Mouse (Mus musculus): ENCODE measurements around the gene Gm49027. TPM values are rescaled to one million over a fixed set of nuclear protein-coding genes. Genes with fewer than 3 reads are reported as not detected.
"Not testable (repeated sequence)": the region's sequence is repeated elsewhere in the genome, so short reads cannot be mapped to it uniquely, and the experiment has no call there.

Gene Gm49027
- 1 to 10 TPM; 6.4 to 8.3 TPM for total RNA-seq (2021)

DNA sequence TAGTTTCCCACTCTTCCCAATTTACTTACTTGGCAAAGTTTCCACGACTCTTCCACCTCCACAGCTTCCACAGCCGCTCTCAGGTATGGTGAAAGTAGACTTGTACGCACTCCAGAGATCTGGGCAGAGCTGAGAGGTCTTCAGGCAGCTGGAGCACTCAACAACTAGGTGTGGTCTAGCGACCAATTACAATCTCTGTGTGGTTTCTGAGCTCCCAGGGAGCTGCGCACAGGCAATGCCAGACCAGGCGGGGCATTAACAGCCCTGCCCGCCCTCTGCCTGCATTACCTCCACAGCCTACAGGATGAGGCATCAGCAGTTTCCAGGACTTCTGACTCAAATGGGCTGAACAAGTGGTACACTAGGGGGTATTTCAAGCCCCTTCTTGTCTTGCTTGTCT, at the start of gene Gm49027:
Gm49027 (minus strand) TSS at position 208 of the 400 bp plus-strand sequence.
- DNase-seq: no peak
- intact Hi-C loops (cut with DNase I): no loop called here

DNA sequence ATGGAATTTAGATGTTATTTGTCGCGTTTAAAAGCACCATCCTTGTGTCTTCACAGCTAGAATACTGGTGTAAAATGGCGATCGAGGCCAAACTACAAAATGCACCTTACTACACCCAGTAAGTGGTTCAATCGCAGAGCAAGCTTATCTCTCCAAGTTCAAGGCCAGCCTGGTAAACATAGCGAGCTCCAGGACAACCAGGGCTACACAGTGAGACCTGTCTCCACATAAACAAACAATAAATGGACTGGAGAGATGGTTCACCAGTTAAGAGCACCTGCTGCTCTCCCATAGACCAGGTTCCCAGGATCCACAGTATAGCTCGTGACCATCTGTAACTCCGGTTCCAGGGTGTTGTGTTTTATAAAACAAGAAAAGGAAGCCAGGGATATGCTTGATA, 48.1 kb upstream of the Gm49027 start:
- intact Hi-C loops (cut with DNase I): no loop called here

DNA sequence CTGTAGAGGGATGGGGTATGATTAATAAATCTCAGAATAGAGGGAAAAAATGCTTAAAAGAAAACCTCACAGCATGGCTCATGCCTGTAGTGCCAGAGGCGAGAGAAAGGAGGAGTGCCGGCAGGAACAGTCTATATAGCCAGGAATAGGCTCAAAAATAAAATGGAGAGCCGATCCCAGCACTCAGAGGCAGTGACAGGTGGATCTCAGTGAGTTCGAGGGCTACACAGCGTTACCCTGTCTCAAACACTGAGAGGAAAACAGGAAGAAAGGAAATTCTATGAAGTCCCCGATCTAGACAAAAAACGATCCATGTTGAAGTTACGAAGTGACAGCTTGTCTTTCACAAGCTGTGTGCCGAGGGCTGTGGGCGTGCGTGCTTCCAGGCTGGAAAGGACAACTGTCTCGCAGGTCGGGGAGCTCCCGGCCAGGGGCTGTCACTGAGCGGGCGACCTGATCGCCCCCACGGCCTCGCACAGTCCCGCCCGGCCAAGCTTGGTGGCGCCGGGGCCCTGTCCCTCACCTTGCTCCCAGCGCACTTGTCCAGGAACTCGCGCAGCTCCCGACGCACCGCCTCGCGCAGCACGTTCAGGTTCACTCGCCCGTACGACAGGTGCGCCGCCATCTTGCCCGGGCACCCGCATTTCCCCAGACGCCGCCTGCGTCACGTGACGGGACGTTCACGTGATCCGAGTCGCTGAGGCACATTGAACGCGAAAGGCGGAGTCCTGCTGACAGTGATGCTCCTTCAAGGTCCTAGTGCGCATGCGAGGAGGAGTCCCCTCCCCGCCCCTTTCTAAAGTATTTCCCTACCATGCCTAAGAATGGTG, 47.3 kb upstream of the Gm49027 start, which contains the start of gene Vps33a:
Vps33a (minus strand) TSS at position 682 of the 830 bp plus-strand sequence.
- intact Hi-C loops (cut with DNase I): no loop called here
- peak; percentile 99 for DNase-seq

More for the DNA sequence above, 48.1 kb upstream of the Gm49027 start:
- DNase-seq: no peak

DNA sequence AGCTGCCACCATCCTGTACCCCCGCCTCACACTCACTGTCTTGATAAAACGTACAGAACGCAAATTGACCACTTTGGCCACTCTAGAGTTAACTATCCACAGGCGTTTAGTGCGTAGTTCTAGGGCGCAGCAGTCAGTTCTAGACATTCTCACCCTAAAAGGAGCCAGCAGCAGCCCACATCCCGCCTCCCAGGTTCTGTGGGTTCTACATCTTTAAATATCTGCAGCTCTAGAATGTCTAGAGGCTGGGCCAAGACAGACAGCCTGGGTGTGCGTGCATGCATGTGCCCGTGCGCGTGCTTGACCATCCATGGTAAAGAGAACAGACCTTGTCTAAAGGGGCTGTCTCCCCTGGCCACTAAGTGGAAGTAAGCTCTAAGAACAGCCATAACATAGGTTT, 35.8 kb upstream of the Gm49027 start:
- DNase-seq: no peak
- intact Hi-C loops (cut with DNase I): no loop called here

GRCm38 (mm10) chr5:123559588-123559987, 34.3 kb upstream of the Gm49027 start:
- DNase-seq: no peak
- intact Hi-C loops (cut with DNase I): no loop called here

GRCm38 (mm10) chr5:123556451-123556850, 31.2 kb upstream of the Gm49027 start:
- intact Hi-C loops (cut with DNase I): no loop called here
- peak; percentile 84 for DNase-seq

DNA sequence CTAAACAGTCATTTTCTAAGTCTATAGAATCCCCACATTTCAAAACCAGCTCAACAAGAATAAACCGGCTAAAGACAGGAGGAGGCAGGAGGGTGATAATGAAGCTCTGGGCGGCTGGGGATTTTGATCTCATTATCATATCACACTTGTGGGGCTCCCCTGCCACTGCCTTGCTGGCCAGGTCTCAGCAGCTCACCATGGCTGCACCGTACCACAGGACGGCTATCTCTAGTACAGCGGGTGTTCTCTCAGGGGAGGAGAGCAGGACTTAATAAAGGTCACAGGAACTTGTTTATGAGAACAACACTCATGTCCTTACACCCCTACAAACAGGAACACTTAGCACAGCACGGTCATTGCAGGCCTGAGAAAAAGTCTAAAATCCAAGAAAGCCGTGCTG, 30.4 kb upstream of the Gm49027 start:
- intact Hi-C loops (cut with DNase I): no loop called here
- DNase-seq: no peak

DNA sequence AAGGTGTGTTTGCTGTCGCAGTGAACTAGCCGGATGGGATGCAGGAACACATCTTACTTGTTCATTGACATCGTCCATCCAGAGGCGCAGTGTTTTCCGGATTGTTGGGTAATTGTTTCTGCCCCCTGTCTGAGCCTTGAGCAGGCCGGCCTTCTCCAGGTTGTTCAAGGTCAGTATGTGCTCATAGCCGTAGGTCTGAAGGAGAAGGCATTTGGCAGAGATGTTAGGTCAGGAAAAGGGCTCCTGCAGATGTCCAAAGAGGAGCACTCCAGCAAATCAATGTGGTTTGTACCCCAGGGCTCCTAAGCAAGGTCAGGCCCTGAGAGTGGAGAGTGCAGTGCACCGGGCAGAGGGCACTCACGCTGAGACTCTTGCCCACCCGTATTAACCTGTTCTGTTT, 8.5 kb upstream of the Gm49027 start:
- DNase-seq: no peak
- intact Hi-C loops (cut with DNase I): no loop called here

DNA sequence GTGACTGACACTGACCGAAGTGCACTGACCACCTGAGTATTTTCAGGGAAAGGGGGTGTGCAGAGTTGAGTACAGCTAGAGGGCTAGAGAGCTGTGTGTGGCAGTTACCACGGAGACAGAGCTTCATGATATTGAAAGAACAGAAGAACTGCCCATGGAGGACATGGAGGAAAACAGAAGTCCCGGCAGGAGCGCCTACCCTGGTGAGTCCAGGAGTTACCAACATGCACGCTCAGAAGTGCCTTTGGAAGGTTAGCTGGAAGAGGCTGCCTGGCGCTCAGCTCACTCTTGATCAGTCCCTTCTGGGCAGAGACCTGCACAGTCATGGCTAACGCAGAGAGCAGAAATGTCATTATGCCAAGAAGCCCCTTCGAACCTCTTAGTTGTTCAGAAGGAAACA, 4.8 kb upstream of the Gm49027 start:
- DNase-seq: no peak

DNA sequence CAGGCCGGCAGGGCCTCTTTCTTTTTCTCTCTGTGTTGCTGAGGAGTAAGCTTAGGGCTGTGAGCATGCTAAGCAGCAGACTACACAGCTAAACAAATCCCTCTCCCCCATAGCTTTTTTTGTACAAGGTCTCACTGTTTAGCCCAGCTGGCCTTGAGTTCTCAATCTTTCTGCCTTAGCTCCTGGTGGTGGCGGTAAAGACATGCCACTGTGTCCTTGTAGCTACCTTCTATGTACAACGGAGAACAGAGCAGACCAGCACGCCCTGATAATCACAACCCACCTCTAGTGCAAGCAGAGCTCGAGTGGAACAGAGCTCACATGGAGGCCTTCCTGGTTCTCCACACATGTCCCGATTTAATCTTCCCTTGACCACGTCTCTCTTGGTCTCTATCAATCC, 3.4 kb upstream of the Gm49027 start:
- intact Hi-C loops (cut with DNase I): no loop called here
- no peak for DNase-seq

More for the DNA sequence above, 4.8 kb upstream of the Gm49027 start:
- intact Hi-C loops (cut with DNase I): no loop called here

DNA sequence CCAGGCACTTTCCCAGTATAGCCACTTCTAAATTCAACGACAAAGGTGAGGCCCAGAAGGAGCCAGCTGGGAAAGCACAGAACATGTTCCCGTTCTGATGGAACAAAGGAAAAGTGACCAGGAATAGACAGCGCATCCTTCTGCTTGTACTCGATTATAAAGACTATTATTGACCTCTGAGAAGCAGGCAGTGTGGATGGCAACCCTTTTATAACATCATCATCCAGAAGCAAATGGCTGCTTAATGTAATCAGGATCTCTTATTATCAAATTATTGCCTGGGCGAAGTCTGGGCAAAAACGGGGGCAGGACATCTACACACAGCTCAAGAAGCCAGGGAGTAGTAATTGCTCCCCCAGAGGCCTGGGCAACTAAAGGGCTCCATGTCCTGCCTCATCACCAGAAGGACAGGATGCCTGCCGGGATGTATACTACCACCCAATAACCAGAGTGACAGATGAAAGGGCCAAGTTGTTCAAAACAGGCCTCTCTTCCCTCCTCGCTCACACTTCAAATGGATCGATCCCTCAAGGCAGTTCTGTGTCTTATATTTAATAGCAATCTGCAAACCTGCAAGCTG, 718 bp upstream of the Gm49027 start:
- no peak for DNase-seq
- intact Hi-C loops (cut with DNase I): no loop called here

- DNase-seq: no peak
- intact Hi-C loops (cut with DNase I): no loop called here
These were observed 916 bp downstream of the Gm49027 start for GRCm38 (mm10) chr5:123524393-123524750.

DNA sequence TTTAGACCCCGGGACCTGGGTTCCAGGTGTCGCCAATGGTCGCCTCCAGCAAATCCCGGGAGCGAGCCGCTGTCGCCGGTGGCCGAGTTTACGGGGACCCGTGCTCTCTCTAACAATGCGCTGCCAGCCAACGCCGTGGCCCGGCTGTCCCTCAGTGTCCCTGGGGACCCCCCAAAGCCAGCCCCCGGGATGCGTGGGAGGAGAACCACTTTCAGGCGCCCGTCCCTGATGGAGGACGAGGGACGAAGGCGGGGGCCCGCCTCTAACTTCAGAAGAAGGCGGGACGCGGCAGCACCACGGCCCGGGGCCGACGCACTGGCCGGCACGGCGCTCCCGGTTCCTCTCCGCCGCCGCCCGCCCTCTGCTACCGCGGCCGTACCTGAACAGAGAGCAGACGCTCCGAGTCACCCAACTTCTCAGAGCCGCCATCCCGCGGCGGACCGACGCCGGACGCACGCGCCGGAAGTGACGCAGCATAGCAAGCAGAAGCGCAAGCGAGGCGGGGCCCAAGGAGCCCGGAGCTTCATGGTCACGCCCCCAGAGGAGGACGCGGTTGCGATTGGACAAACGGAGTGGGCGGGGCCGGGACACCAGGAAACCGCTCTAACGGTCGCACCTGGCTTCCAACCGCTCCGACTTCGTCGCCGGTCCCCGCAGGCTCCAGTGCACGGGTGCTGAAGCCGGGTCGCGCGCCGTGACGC, 1.4 kb downstream of the Gm49027 start, which contains the start of gene Diablo:
Diablo (minus strand) TSS at position 485 of the 701 bp plus-strand sequence.
- peak; percentile 98 for DNase-seq
- intact Hi-C loops (cut with DNase I): no loop called here

DNA sequence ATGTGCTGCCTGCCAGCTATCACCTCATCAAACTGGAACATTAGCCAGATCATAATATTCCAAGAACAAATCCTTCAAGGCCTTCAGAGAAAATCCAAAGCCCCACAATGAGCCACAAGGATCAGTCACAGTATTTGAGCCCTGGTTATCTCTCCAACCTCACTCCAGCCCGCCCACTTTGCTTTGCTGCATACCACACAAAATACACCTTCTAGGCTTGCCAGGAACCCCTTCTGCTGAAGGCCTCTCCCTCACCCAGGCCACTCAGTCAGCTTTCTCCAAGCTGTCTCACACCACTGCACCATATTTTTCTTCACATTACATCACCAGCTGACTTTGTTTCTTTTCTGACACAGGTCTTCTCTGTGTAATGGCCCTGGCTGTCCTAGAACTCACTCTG, 3.1 kb downstream of the Gm49027 start:
- no peak for DNase-seq
- intact Hi-C loops (cut with DNase I): no loop called here

GRCm38 (mm10) chr5:123521621-123522020, 3.7 kb downstream of the Gm49027 start:
- no peak for DNase-seq
- intact Hi-C loops (cut with DNase I): no loop called here

- intact Hi-C loops (cut with DNase I): no loop called here
- DNase-seq: no peak
These were observed 4.6 kb downstream of the Gm49027 start for GRCm38 (mm10) chr5:123520666-123521065.

GRCm38 (mm10) chr5:123514871-123515270, 10.4 kb downstream of the Gm49027 start:
- intact Hi-C loops (cut with DNase I): no loop called here
- DNase-seq: no peak

DNA sequence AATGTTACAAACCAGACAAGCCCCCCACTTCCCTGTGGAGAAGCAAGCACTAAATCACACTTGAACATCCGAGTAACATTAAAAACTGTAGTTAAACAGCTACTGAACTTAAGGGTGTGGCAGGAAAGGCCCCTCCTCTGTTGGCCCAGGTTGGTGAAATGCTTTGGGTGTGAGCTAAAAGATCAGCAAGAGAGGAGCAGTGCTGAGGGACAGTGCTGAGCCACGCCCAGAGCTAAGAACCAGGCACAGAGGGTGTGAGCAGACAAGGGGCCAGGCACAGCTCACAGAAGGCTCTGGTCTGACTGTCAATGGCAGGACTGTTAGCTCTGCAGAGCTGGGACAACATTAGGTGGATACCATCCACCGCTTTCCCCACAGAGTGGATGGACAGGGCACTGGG, 13.2 kb downstream of the Gm49027 start:
- no peak for DNase-seq
- intact Hi-C loops (cut with DNase I): no loop called here

GRCm38 (mm10) chr5:123511426-123511825, 13.9 kb downstream of the Gm49027 start:
- DNase-seq; intact Hi-C loops (cut with DNase I): not testable (repeated sequence)

DNA sequence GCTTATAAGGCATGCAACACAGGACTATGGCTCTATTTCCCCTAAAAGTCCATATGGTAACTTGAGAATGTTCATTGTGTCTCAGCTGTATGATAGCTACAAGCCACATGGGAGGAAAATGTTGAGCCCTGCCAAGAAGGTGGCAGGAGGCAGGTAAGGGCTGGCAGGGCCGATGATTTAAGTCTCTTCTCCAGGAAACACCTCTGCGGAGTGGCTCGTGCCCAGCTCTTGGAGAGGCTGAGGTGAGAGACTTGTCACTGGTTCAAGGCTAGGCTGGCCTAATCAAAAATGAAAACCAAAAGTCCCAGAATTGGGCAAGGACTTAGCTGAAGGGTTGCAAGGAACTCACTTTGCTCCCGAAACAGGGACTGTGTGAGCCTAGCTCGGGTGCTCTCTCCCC, 15.1 kb downstream of the Gm49027 start, which contains the start of gene B3gnt4:
B3gnt4 (plus strand) TSS at position 301 of the 400 bp plus-strand sequence.
- intact Hi-C loops (cut with DNase I): no loop called here
- no peak for DNase-seq

- intact Hi-C loops (cut with DNase I): loop anchor here (5.0 to 10.0 kb wide), 2 partner anchors 134 to 262 kb away; no protein-coding TSS in a partner anchor
- DNase-seq: no peak
These were observed 16.4 kb downstream of the Gm49027 start for GRCm38 (mm10) chr5:123508921-123509320.

All from left cerebral cortex, postnatal 4 days (tissue).